Comparison of ENCODE assay signal across 7 mouse cellular contexts in the genomic region with DNA sequence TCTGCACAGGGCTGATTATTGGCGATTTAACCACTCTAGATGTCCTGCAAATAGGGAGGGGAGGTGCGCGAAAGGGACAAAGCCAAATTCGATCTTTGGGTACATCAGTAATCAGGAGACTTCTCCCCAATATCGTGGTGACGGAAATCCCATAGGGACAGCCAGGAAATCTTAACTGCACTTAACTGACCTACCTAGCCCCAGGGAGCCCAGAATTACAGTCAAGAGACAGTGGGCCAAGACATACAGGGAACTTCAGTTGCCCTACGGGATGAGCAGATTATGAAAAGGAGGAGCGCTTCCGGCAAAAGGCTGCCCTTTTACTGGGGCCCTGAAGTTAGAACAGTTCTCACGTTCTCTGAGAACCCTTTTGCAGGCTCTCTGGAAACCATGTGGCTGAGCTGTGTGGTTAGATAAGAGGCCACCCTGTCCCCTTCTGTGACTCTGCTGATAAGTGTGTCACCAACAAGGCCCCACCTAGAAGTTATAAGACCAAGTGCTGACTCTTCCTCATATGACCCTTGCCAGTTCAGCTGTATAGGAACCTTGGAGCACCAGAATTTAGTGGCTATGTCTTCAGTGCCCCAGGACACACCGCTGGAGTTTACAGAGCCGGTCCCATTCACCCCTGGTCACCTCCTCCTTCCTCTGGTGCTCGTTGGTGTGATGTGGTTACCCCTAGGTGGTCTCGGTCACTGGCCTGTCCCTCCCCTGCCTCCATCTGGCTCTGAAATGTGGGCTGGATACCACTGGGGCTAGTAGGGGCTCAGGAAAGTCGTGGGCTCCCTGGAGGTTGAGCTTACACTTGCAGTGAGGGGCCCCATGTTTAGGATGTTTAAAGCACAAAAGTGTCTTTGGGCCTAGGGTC. TPM values are rescaled to one million over a fixed set of nuclear protein-coding genes. Genes with fewer than 3 reads are reported as not detected.
A peak's percentile ranks its signal among the peaks of the same experiment; 100 is the strongest.
DNase-seq lines count a peak whose midpoint lies in the region; ATAC-seq lines count a peak whose summit lies in the region.

No protein-coding gene starts in this region.

- peak overlapping the region; percentile 83 for H3K9ac ChIP-seq in liver, embryonic 15.5 days

- peak; percentile 4; the same call in 1 of the 2 replicates for ATAC-seq in granulocyte monocyte progenitor cell, adult 5-6 weeks (replicated peaks; ENCODE audit: poor library complexity, severe bottlenecking)
- ATAC-seq in liver, embryonic 15.5 days (ENCODE audit: insufficient read depth) = peak; percentile 58

- H3K27ac ChIP-seq in liver, embryonic 15.5 days (replicated peaks) = peak overlapping the region; percentile 100

- peak overlapping the region; percentile 71 for H3K4me3 ChIP-seq in liver, embryonic 15.5 days (replicated peaks)

- peak; percentile 31 for DNase-seq in thymus, postnatal 14 days
- DNase-seq in thymus, postnatal 25 days = no peak
- DNase-seq in left cerebral cortex, postnatal 10 days (ENCODE audit: extremely low spot score in 1 of 2, low spot score in 2 of 2) = no peak
- DNase-seq in adrenal gland, postnatal 25 days = no peak
- no peak for DNase-seq in frontal cortex, adult 2 months (ENCODE audit: extremely low spot score in 1 of 2, low spot score in 1 of 2)

- peaks cover 85% of the 10 kb centered on the region for H3K4me1 ChIP-seq in liver, embryonic 15.5 days (replicated peaks)

- intact Hi-C loops in left cerebral cortex, postnatal 10 days (cut with DNase I) = no loop called here

- 6% methylated on average over 15 of the region's 15 CpGs for WGBS in liver, embryonic 15.5 days (ENCODE audit: insufficient replicate concordance)

- H3K36me3 ChIP-seq in liver, embryonic 15.5 days (replicated peaks) = peaks cover 28% of the 10 kb centered on the region

- H3K9me3 ChIP-seq in liver, embryonic 15.5 days (replicated peaks) = no peaks in the 10 kb centered on the region

- H3K27me3 ChIP-seq in liver, embryonic 15.5 days = no peaks in the 10 kb centered on the region

- H3K4me2 ChIP-seq in liver, embryonic 15.5 days = peak overlapping the region; percentile 84

RNA-seq across cellular contexts. Expression of gene Smdt1, which starts 3.1 kb away (rescaled TPM):
- total RNA-seq in granulocyte monocyte progenitor cell, adult 5-6 weeks (2014; fragmentation: Nextera tagmentation) = 192 and 201 TPM in 2 replicates
- 84.4 and 94.6 TPM in 2 replicates for total RNA-seq in granulocyte monocyte progenitor cell, adult 5-6 weeks (2017)
- 176 TPM in 2 replicates for polyA plus RNA-seq in liver, embryonic 15.5 days (2015; fragmentation: Nextera tagmentation; extraction: Ambion mirVana)
- 100 to 1,000 TPM; 130 to 139 TPM for total RNA-seq in left cerebral cortex, postnatal 10 days (2021)
- 176 and 192 TPM in 2 replicates for total RNA-seq in adrenal gland, postnatal 25 days (2021)
- 288 and 325 TPM in 2 replicates for polyA plus RNA-seq in frontal cortex, adult 2 months (2012; rRNA removed)

RNA-seq across cellular contexts. Expression of gene Pheta2, which starts 3.2 kb away (rescaled TPM):
- 2.7 and 5.4 TPM in 2 replicates for total RNA-seq in granulocyte monocyte progenitor cell, adult 5-6 weeks (2014; fragmentation: Nextera tagmentation)
- total RNA-seq in granulocyte monocyte progenitor cell, adult 5-6 weeks (2017) = 1.9 and 4.1 TPM in 2 replicates
- polyA plus RNA-seq in liver, embryonic 15.5 days (2015; fragmentation: Nextera tagmentation; extraction: Ambion mirVana) = 43.9 and 47.9 TPM in 2 replicates
- 1 to 10 TPM in 1 of 2 experiments, under 1 TPM in 1; 0.69 to 2.4 TPM for total RNA-seq in left cerebral cortex, postnatal 10 days (2021)
- total RNA-seq in adrenal gland, postnatal 25 days (2021) = 0.49 and 1.0 TPM in 2 replicates
- polyA plus RNA-seq in frontal cortex, adult 2 months (2012; rRNA removed) = 0.48 and 0.70 TPM in 2 replicates

RNA-seq across cellular contexts. Expression of gene Naga, which starts 3.2 kb away (rescaled TPM):
- total RNA-seq in granulocyte monocyte progenitor cell, adult 5-6 weeks (2014; fragmentation: Nextera tagmentation) = 45.0 and 63.1 TPM in 2 replicates
- total RNA-seq in granulocyte monocyte progenitor cell, adult 5-6 weeks (2017) = 34.0 and 50.4 TPM in 2 replicates
- polyA plus RNA-seq in liver, embryonic 15.5 days (2015; fragmentation: Nextera tagmentation; extraction: Ambion mirVana) = 43.4 and 48.6 TPM in 2 replicates
- 10 to 100 TPM; 34.5 to 41.0 TPM for total RNA-seq in left cerebral cortex, postnatal 10 days (2021)
- 71.5 and 75.4 TPM in 2 replicates for total RNA-seq in adrenal gland, postnatal 25 days (2021)
- 53.4 and 58.3 TPM in 2 replicates for polyA plus RNA-seq in frontal cortex, adult 2 months (2012; rRNA removed)

RNA-seq across cellular contexts. Expression of gene Ndufa6, which starts 12.2 kb away (rescaled TPM):
- 266 and 267 TPM in 2 replicates for total RNA-seq in granulocyte monocyte progenitor cell, adult 5-6 weeks (2014; fragmentation: Nextera tagmentation)
- 173 and 202 TPM in 2 replicates for total RNA-seq in granulocyte monocyte progenitor cell, adult 5-6 weeks (2017)
- polyA plus RNA-seq in liver, embryonic 15.5 days (2015; fragmentation: Nextera tagmentation; extraction: Ambion mirVana) = 272 and 310 TPM in 2 replicates
- total RNA-seq in left cerebral cortex, postnatal 10 days (2021) = 100 to 1,000 TPM; 167 to 200 TPM
- 531 and 557 TPM in 2 replicates for total RNA-seq in adrenal gland, postnatal 25 days (2021)
- 498 and 573 TPM in 2 replicates for polyA plus RNA-seq in frontal cortex, adult 2 months (2012; rRNA removed)

RNA-seq across cellular contexts. Expression of gene Cyp2d22, which starts 38.2 kb away (rescaled TPM):
- total RNA-seq in granulocyte monocyte progenitor cell, adult 5-6 weeks (2014; fragmentation: Nextera tagmentation) = 0.54 TPM in 1 of 2 replicates, not detected in the other
- not detected in 2 replicates for total RNA-seq in granulocyte monocyte progenitor cell, adult 5-6 weeks (2017)
- polyA plus RNA-seq in liver, embryonic 15.5 days (2015; fragmentation: Nextera tagmentation; extraction: Ambion mirVana) = 17.7 and 19.1 TPM in 2 replicates
- total RNA-seq in left cerebral cortex, postnatal 10 days (2021) = 10 to 100 TPM; 10.7 to 11.5 TPM
- total RNA-seq in adrenal gland, postnatal 25 days (2021) = 40.4 and 48.4 TPM in 2 replicates
- 46.2 and 52.6 TPM in 2 replicates for polyA plus RNA-seq in frontal cortex, adult 2 months (2012; rRNA removed)
